Mouse (Mus musculus): ENCODE measurements around the gene Rps18. TPM values are rescaled to one million over a fixed set of nuclear protein-coding genes. Genes with fewer than 3 reads are reported as not detected.

The Rps18 gene
- polyA plus RNA-seq, 1 experiment from 2014 or later, result 1,395 TPM

GRCm38 (mm10) chr17:33965082-33965845, 9.5 kb upstream of the Rps18 start:
- Histone ChIP-seq H3K4me2 (ENCODE audit: low read depth, low read length) (no peak overlapping the region), H3K9me3 (replicated peaks; ENCODE audit: control insufficient read depth, low read length) (no peaks in the 10 kb centered on the region), H3K36me3 (replicated peaks; ENCODE audit: control insufficient read depth, insufficient read depth, low read depth, low read length) (no peaks in the 10 kb centered on the region), H3K4me3 (ENCODE audit: low read depth, low read length) (no peak overlapping the region), H3K4me1 (ENCODE audit: control insufficient read depth, insufficient read depth, low read length) (no peaks in the 10 kb centered on the region), H3K27ac (replicated peaks; ENCODE audit: low read depth, low read length) (no peak overlapping the region), H3K27me3 (ENCODE audit: control insufficient read depth, insufficient read depth, low read length) (no peaks in the 10 kb centered on the region), H3K9ac (replicated peaks; ENCODE audit: low read length) (no peak overlapping the region)
- WGBS, result 87% methylated on average over 17 of the region's 17 CpGs
- DNase-seq (ENCODE audit: low spot score), result no peak
- no peak for ATAC-seq (replicated peaks; ENCODE audit: insufficient number of reproducible peaks, low FRiP score, low TSS enrichment, low read depth)

DNA sequence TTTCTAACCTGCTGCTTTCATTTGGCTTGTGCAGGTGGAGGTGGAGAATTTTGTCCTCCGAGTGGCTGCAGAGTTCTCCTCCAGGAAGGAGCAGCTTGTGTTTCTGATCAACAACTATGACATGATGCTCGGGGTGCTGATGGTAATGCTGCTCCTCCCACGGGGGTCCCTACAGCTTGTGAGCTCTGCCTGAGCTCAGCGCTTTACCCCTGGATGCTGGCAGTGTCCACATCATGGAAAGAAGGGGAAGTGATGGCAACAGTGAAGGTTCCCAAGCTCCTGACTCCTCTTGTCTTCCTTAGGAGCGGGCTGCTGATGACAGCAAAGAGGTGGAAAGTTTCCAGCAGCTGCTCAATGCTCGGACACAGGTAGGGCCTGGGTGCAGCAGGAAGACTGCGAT, 7.1 kb upstream of the Rps18 start:
- Histone ChIP-seq H3K4me1 (ENCODE audit: control insufficient read depth, insufficient read depth, low read length) (no peaks in the 10 kb centered on the region), H3K27ac (replicated peaks; ENCODE audit: low read depth, low read length) (no peak overlapping the region), H3K27me3 (ENCODE audit: control insufficient read depth, insufficient read depth, low read length) (no peaks in the 10 kb centered on the region), H3K4me3 (ENCODE audit: low read depth, low read length) (no peak overlapping the region), H3K9ac (replicated peaks; ENCODE audit: low read length) (no peak overlapping the region), H3K4me2 (ENCODE audit: low read depth, low read length) (no peak overlapping the region), H3K9me3 (replicated peaks; ENCODE audit: control insufficient read depth, low read length) (no peaks in the 10 kb centered on the region), H3K36me3 (replicated peaks; ENCODE audit: control insufficient read depth, insufficient read depth, low read depth, low read length) (peaks cover 2% of the 10 kb centered on the region; the same call in 1 of the 2 replicates)
- WGBS, result 93% methylated on average over 7 of the region's 7 CpGs
- no peak for ATAC-seq (replicated peaks; ENCODE audit: insufficient number of reproducible peaks, low FRiP score, low TSS enrichment, low read depth)
- DNase-seq (ENCODE audit: low spot score), result no peak

DNA sequence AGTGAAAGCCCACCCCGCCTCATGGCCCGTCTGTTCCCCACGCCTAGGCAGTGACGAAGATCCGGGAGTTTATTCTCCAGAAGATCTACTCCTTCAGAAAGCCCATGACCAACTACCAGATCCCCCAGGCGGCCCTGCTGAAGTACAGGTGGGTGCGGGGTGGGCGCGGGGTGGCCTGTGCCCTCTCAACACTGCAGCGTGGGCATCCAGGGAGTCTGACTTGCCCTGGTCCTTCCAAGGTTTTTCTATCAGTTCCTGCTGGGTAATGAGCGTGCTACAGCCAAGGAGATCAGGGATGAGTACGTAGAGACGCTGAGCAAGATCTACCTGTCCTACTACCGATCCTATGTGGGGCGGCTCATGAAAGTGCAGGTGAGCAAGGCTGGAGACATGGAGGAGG, 4.1 kb upstream of the Rps18 start:
- DNase-seq (ENCODE audit: low spot score), result no peak
- Histone ChIP-seq H3K36me3 (replicated peaks; ENCODE audit: control insufficient read depth, insufficient read depth, low read depth, low read length) (peaks cover 2% of the 10 kb centered on the region; the same call in 1 of the 2 replicates), H3K9me3 (replicated peaks; ENCODE audit: control insufficient read depth, low read length) (no peaks in the 10 kb centered on the region), H3K9ac (replicated peaks; ENCODE audit: low read length) (no peak overlapping the region), H3K4me1 (ENCODE audit: control insufficient read depth, insufficient read depth, low read length) (no peaks in the 10 kb centered on the region), H3K27ac (replicated peaks; ENCODE audit: low read depth, low read length) (no peak overlapping the region), H3K4me3 (ENCODE audit: low read depth, low read length) (no peak overlapping the region), H3K27me3 (ENCODE audit: control insufficient read depth, insufficient read depth, low read length) (no peaks in the 10 kb centered on the region), H3K4me2 (ENCODE audit: low read depth, low read length) (no peak overlapping the region)
- no peak for ATAC-seq (replicated peaks; ENCODE audit: insufficient number of reproducible peaks, low FRiP score, low TSS enrichment, low read depth)
- WGBS, result 92% methylated on average over 15 of the region's 15 CpGs

DNA sequence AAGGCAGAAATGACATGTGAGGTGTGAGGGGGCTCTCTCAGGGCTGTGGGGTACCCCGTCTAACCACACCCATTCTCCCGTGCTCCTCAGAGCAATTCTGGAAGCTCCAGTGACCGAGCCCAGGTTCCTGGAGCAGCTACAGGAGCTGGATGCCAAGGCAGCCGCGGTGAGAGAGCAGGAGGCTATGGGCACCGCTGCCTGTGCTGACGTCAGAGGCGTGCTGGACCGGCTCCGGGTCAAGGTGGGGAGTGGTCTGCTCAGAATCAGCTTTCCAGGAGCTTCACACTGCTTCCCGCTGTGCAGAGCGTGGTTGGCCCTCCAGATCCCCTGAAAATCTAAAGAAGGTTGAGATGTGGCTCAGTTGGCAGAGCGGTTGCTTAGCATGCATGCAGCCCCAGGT, 3.3 kb upstream of the Rps18 start:
- Histone ChIP-seq H3K27me3 (ENCODE audit: control insufficient read depth, insufficient read depth, low read length) (no peaks in the 10 kb centered on the region), H3K36me3 (replicated peaks; ENCODE audit: control insufficient read depth, insufficient read depth, low read depth, low read length) (peaks cover 2% of the 10 kb centered on the region; the same call in 1 of the 2 replicates)
- WGBS, result 97% methylated on average over 13 of the region's 13 CpGs

DNA sequence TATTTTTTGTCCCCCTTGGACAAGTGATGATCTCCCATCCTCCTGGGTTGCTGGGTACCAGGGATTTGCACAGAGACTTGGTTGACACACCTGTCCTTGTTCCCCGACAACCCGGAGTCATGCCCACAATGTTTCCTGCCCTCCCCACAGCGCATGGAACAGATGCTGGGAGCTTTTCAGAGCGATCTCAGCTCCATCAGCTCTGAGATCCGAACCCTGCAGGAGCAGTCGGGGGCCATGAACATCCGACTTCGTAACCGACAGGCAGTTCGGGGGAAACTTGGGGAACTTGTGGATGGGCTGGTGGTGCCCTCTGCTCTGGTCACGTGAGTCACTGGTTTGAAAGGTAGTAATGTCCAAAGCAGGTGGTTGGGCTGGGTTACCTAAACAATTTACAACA, 2.6 kb upstream of the Rps18 start:
- ATAC-seq (replicated peaks; ENCODE audit: insufficient number of reproducible peaks, low FRiP score, low TSS enrichment, low read depth) (no peak), DNase-seq (ENCODE audit: low spot score) (no peak)
- Histone ChIP-seq H3K4me1 (ENCODE audit: control insufficient read depth, insufficient read depth, low read length) (peaks cover 9% of the 10 kb centered on the region; the same call in 1 of the 2 replicates), H3K9me3 (replicated peaks; ENCODE audit: control insufficient read depth, low read length) (no peaks in the 10 kb centered on the region), H3K9ac (replicated peaks; ENCODE audit: low read length) (no peak overlapping the region), H3K27me3 (ENCODE audit: control insufficient read depth, insufficient read depth, low read length) (no peaks in the 10 kb centered on the region), H3K4me2 (ENCODE audit: low read depth, low read length) (no peak overlapping the region), H3K27ac (replicated peaks; ENCODE audit: low read depth, low read length) (no peak overlapping the region), H3K4me3 (ENCODE audit: low read depth, low read length) (no peak overlapping the region), H3K36me3 (replicated peaks; ENCODE audit: control insufficient read depth, insufficient read depth, low read depth, low read length) (peaks cover 2% of the 10 kb centered on the region; the same call in 1 of the 2 replicates)
- WGBS, result 94% methylated on average over 11 of the region's 11 CpGs

More for the DNA sequence above, 3.3 kb upstream of the Rps18 start:
- H3K4me2 ChIP-seq (ENCODE audit: low read depth, low read length), result no peak overlapping the region
- ATAC-seq (replicated peaks; ENCODE audit: insufficient number of reproducible peaks, low FRiP score, low TSS enrichment, low read depth), result no peak
- H3K9me3 ChIP-seq (replicated peaks; ENCODE audit: control insufficient read depth, low read length), result no peaks in the 10 kb centered on the region
- no peak overlapping the region for H3K4me3 ChIP-seq (ENCODE audit: low read depth, low read length)
- H3K27ac ChIP-seq (replicated peaks; ENCODE audit: low read depth, low read length), result no peak overlapping the region
- H3K4me1 ChIP-seq (ENCODE audit: control insufficient read depth, insufficient read depth, low read length), result peaks cover 5% of the 10 kb centered on the region; the same call in 1 of the 2 replicates
- DNase-seq (ENCODE audit: low spot score), result no peak
- no peak overlapping the region for H3K9ac ChIP-seq (replicated peaks; ENCODE audit: low read length)

DNA sequence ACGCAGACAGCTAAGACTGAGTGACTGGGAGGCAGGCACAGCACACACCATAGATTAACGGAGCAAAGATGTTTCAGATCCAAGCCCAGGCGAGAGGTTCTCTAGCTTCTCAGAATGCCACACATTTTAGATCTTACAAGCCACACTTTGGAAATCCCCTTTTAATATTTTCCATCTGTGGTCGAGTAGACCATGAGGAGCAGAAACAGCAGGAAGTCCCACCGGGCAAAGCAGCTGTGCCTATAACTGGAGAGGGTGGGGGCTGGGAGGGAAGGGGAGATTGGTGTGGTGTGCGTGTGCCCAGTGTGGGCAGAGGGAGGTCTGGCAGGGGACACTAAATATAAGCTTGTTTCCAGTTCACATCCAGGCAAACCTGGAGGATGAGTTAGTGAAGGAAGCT, 1.7 kb upstream of the Rps18 start:
- DNase-seq (ENCODE audit: low spot score) (no peak), ATAC-seq (replicated peaks; ENCODE audit: insufficient number of reproducible peaks, low FRiP score, low TSS enrichment, low read depth) (no peak)
- Histone ChIP-seq H3K9ac (replicated peaks; ENCODE audit: low read length) (no peak overlapping the region), H3K4me2 (ENCODE audit: low read depth, low read length) (no peak overlapping the region), H3K4me1 (ENCODE audit: control insufficient read depth, insufficient read depth, low read length) (peaks cover 14% of the 10 kb centered on the region), H3K27me3 (ENCODE audit: control insufficient read depth, insufficient read depth, low read length) (no peaks in the 10 kb centered on the region), H3K4me3 (ENCODE audit: low read depth, low read length) (no peak overlapping the region), H3K27ac (replicated peaks; ENCODE audit: low read depth, low read length) (no peak overlapping the region), H3K36me3 (replicated peaks; ENCODE audit: control insufficient read depth, insufficient read depth, low read depth, low read length) (peaks cover 2% of the 10 kb centered on the region), H3K9me3 (replicated peaks; ENCODE audit: control insufficient read depth, low read length) (no peaks in the 10 kb centered on the region)
- WGBS, result 75% methylated on average over 6 of the region's 6 CpGs

DNA sequence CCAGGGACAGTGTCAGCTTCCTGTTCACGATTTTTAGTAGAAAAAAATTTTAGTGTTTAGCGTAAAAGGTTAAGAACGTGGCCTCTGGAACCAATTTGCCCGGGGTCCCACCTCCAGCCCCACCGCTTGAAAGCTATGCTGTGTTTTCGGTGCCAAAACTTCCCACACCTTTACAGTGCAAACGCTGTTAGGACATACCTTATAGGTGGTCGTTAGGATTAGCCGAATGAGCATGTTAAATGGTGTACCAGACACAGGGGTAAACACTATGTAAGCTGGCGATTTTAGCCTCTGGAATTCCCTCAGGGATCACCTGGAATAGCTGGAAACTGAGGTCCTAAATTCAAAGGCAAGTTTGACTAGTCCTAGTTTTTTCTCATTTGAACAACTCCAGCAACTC, 535 bp upstream of the Rps18 start:
- H3K9me3 ChIP-seq (replicated peaks; ENCODE audit: control insufficient read depth, low read length), result no peaks in the 10 kb centered on the region
- 6% methylated on average over 10 of the region's 10 CpGs for WGBS
- H3K4me3 ChIP-seq (ENCODE audit: low read depth, low read length), result peak overlapping the region; percentile 89
- H3K9ac ChIP-seq (replicated peaks; ENCODE audit: low read length), result peak overlapping the region; percentile 78
- ATAC-seq (replicated peaks; ENCODE audit: insufficient number of reproducible peaks, low FRiP score, low TSS enrichment, low read depth) (no peak), DNase-seq (ENCODE audit: low spot score) (peak; percentile 27)
- H3K27ac ChIP-seq (replicated peaks; ENCODE audit: low read depth, low read length), result no peak overlapping the region
- peaks cover 14% of the 10 kb centered on the region for H3K4me1 ChIP-seq (ENCODE audit: control insufficient read depth, insufficient read depth, low read length)
- peaks cover 5% of the 10 kb centered on the region for H3K36me3 ChIP-seq (replicated peaks; ENCODE audit: control insufficient read depth, insufficient read depth, low read depth, low read length)
- H3K27me3 ChIP-seq (ENCODE audit: control insufficient read depth, insufficient read depth, low read length), result no peaks in the 10 kb centered on the region
- H3K4me2 ChIP-seq (ENCODE audit: low read depth, low read length), result peak overlapping the region; percentile 51

DNA sequence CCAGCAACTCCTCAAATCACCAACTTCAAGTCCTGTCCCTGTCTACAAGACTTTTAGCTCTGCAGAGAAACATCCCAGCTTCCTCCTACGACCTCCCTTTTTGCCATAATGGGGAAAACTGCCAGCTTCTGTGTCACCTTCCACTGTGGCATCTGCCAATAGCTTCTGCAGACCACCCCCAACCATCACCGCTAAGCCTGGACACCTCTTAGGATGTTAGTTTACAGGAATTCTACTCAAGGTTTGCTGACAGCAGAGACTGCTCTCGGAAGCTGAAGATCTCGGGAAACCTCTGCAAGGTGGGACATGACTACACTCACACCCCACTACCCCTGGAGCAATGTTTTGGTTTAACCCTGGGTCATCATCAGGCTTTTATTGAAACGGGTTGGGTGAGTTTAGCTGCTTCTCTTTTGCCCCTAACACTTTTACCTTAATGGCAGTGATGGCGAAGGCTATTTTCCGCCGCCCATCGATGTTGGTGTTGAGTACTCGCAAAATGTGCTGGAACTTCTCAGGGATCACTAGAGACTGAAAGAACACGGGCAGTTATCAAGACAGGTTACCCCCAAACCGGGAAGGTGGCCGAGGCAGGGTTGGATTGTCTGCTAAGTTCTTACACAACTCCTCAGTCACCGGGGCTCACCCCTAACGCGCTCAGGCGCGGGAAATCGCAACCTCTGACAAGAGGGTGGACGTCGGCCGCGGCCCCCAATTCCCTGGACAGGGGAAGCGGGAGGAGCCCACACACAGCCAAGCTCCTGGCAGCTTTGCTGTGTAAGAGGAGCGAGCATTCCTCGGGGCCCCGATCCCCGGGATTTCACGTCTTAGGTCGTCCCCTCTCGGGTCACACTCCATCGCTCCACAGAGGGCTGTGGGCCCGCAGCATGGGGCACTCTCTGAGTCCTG, 901 bp downstream of the Rps18 start:
- Histone ChIP-seq H3K4me1 (ENCODE audit: control insufficient read depth, insufficient read depth, low read length) (peaks cover 16% of the 10 kb centered on the region), H3K36me3 (replicated peaks; ENCODE audit: control insufficient read depth, insufficient read depth, low read depth, low read length) (peaks cover 5% of the 10 kb centered on the region), H3K9me3 (replicated peaks; ENCODE audit: control insufficient read depth, low read length) (no peaks in the 10 kb centered on the region), H3K27ac (replicated peaks; ENCODE audit: low read depth, low read length) (peak overlapping the region; percentile 94), H3K4me3 (ENCODE audit: low read depth, low read length) (peak overlapping the region; percentile 89), H3K27me3 (ENCODE audit: control insufficient read depth, insufficient read depth, low read length) (no peaks in the 10 kb centered on the region), H3K4me2 (ENCODE audit: low read depth, low read length) (peak overlapping the region; percentile 97), H3K9ac (replicated peaks; ENCODE audit: low read length) (peak overlapping the region; percentile 99)
- ATAC-seq (replicated peaks; ENCODE audit: insufficient number of reproducible peaks, low FRiP score, low TSS enrichment, low read depth) (no peak), DNase-seq (ENCODE audit: low spot score) (no peak)
- under 1% methylated on average over 33 of the region's 33 CpGs for WGBS

All from embryonic facial prominence, embryonic 11.5 days (tissue).